Mouse (Mus musculus): Measurements from ENCODE around the gene Polr2l.

GRCm38 (mm10) chr7:141456739-141457138 lies 18.2 kb downstream of the Polr2l start:
- no peak for TF ChIP-seq CTCF (IDR thresholded peaks at IDR 0.05; ENCODE audit: low read depth)
- no peak for TF ChIP-seq EP300 (IDR thresholded peaks at IDR 0.05; ENCODE audit: low read depth)
